Mouse (Mus musculus) E14TG2a.4 (cell line): Measurements from ENCODE around the gene Ncapd2.

Experiments
- H3K27me3 ChIP-seq: 2 replicates; pipeline ENCODE4 v1.6.1; 2014; ENCODE audit warnings: low read length, control low read depth; ENCODE audit not compliant: insufficient read depth
- H3K36me3 ChIP-seq: 2 replicates; pipeline ENCODE4 v1.6.1; 2014; ENCODE audit warnings: low read length, control low read depth; ENCODE audit not compliant: insufficient read depth
- H3K4me1 ChIP-seq: replicated peaks from 2 replicates; pipeline ENCODE4 v1.6.1; 2014; ENCODE audit warnings: low read depth, low read length, control low read depth
- H3K4me3 ChIP-seq: replicated peaks from 2 replicates; pipeline ENCODE4 v1.5.1; 2014; ENCODE audit warnings: mild to moderate bottlenecking, low read length
- H3K9me3 ChIP-seq: 2 replicates; pipeline ENCODE4 v1.6.1; 2014; ENCODE audit warnings: low read length, control low read depth
- CTCF ChIP-seq: conservative IDR thresholded peaks from 2 replicates; pipeline ENCODE4 v1.5.1; 2014; ENCODE audit warnings: low read length
- NANOG ChIP-seq: IDR thresholded peaks from 2 replicates; pipeline ENCODE4 v1.6.1; 2014; ENCODE audit warnings: borderline replicate concordance, low read length, mixed read lengths
- POU5F1 ChIP-seq: IDR thresholded peaks from 2 replicates; pipeline ENCODE4 v1.6.1; 2014; ENCODE audit warnings: low read length, borderline replicate concordance

The Ncapd2 gene

GRCm38 (mm10) chr6:125210436-125210835 lies 18.9 kb upstream of the Ncapd2 start:
- peaks cover 12% of the 10 kb centered on the region for H3K27me3 ChIP-seq

DNA sequence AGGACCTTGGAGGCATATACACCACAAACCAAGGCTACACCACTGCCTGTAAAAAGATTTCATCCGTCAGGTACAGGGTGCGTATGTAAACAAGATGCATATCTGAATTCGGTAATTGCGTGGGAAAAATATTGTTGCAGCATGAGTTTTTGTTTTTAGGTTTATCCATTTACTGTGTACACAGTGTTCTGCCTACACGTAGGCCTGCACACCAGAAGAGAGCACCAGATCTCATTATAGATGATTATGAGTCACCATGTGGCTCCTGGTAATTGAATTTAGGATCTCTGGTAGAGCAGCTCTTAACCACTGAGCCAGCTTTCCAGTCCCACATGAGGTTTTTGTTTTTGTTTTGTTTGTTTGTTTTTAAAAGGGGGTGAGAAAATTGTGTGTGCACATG lies 5.7 kb upstream of the Ncapd2 start:
- TF ChIP-seq NANOG (no peak), POU5F1 (no peak), CTCF (no peak)
- Histone ChIP-seq H3K36me3 (peaks cover 25% of the 10 kb centered on the region), H3K9me3 (no peaks in the 10 kb centered on the region), H3K27me3 (no peaks in the 10 kb centered on the region), H3K4me3 (no peak overlapping the region), H3K4me1 (peaks cover 73% of the 10 kb centered on the region)

More at GRCm38 (mm10) chr6:125210436-125210835, 18.9 kb upstream of the Ncapd2 start:
- no peaks in the 10 kb centered on the region for H3K9me3 ChIP-seq
- TF ChIP-seq CTCF: peak; percentile 37
- no peak for TF ChIP-seq POU5F1
- TF ChIP-seq NANOG: no peak
- no peaks in the 10 kb centered on the region for H3K36me3 ChIP-seq
- peaks cover 9% of the 10 kb centered on the region for H3K4me1 ChIP-seq
- H3K4me3 ChIP-seq: no peak overlapping the region

- TF ChIP-seq CTCF: no peak
- TF ChIP-seq POU5F1: no peak
- TF ChIP-seq NANOG: no peak
- H3K4me1 ChIP-seq: peaks cover 73% of the 10 kb centered on the region
- H3K9me3 ChIP-seq: no peaks in the 10 kb centered on the region
- 0 out of 2 replicates have a peak overlapping the region, but pooled peaks have one; percentile 4 for H3K4me3 ChIP-seq
- H3K27me3 ChIP-seq: no peaks in the 10 kb centered on the region
- H3K36me3 ChIP-seq: peaks cover 25% of the 10 kb centered on the region
These were observed 4.8 kb upstream of the Ncapd2 start for GRCm38 (mm10) chr6:125196301-125196700.

GRCm38 (mm10) chr6:125195541-125196075 lies 4.1 kb upstream of the Ncapd2 start:
- TF ChIP-seq CTCF: no peak
- peak; percentile 25; the same call in 1 of the 2 replicates for TF ChIP-seq NANOG
- H3K9me3 ChIP-seq: no peaks in the 10 kb centered on the region
- H3K4me3 ChIP-seq: peak overlapping the region; percentile 39
- no peaks in the 10 kb centered on the region for H3K27me3 ChIP-seq
- H3K36me3 ChIP-seq: peaks cover 25% of the 10 kb centered on the region
- H3K4me1 ChIP-seq: peaks cover 75% of the 10 kb centered on the region

- H3K27me3 ChIP-seq: no peaks in the 10 kb centered on the region
- peaks cover 67% of the 10 kb centered on the region for H3K4me1 ChIP-seq
- no peaks in the 10 kb centered on the region for H3K9me3 ChIP-seq
- peak overlapping the region; percentile 96 for H3K4me3 ChIP-seq
- TF ChIP-seq CTCF (no peak), NANOG (no peak), POU5F1 (no peak)
- peaks cover 39% of the 10 kb centered on the region for H3K36me3 ChIP-seq
These were observed 1.9 kb upstream of the Ncapd2 start for GRCm38 (mm10) chr6:125193390-125193789.

GRCm38 (mm10) chr6:125192841-125193240 lies 1.3 kb upstream of the Ncapd2 start:
- Histone ChIP-seq H3K27me3 (no peaks in the 10 kb centered on the region), H3K4me3 (peak overlapping the region; percentile 96), H3K4me1 (peaks cover 62% of the 10 kb centered on the region), H3K9me3 (no peaks in the 10 kb centered on the region), H3K36me3 (peaks cover 45% of the 10 kb centered on the region)
- no peak for TF ChIP-seq CTCF
- TF ChIP-seq POU5F1: no peak
- TF ChIP-seq NANOG: no peak

- Histone ChIP-seq H3K9me3 (no peaks in the 10 kb centered on the region), H3K27me3 (no peaks in the 10 kb centered on the region), H3K4me3 (peak overlapping the region; percentile 96), H3K4me1 (peaks cover 55% of the 10 kb centered on the region), H3K36me3 (peaks cover 51% of the 10 kb centered on the region)
- TF ChIP-seq CTCF: no peak
These were observed 664 bp upstream of the Ncapd2 start for GRCm38 (mm10) chr6:125192016-125192714.

DNA sequence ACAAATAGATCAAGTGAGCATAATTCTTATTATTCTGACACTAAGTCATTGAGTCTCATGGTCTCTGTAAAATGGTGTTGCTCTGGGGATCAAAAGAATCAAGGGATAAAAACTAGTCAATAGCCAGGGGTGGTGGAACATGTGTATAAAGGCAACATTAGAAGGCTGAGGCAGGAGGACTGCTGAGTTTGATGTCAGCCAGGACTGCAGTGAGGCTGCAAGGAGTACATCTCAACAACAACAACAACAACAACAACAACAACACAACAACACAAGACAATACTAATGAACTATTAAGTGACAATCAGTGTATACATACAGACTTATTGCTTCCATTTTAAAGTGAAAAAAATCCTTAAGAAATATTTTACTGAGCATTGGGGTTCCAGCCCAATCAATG lies 685 bp downstream of the Ncapd2 start:
- Histone ChIP-seq H3K9me3 (no peaks in the 10 kb centered on the region), H3K4me1 (peaks cover 42% of the 10 kb centered on the region), H3K27me3 (no peaks in the 10 kb centered on the region), H3K4me3 (peak overlapping the region; percentile 96), H3K36me3 (peaks cover 65% of the 10 kb centered on the region)
- no peak for TF ChIP-seq NANOG
- TF ChIP-seq CTCF: no peak
- no peak for TF ChIP-seq POU5F1

DNA sequence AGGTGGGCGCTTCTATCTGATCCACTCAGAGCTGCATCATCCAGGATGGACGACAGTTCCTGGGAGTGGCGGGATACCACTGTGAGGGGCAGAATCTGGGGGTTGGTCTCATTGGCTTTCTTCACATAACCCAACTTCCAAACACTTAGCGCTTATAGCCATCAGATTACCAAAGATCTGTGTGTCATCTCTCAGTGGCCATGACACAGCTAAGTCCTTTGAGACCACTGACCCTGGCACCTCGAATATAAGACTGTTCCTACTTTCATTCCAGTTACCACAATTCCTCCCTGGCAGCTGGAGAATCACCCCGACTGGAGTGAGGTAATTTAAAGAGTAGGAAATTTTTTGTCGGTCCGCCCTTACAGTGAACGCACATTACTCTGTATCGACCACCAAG lies 5.3 kb downstream of the Ncapd2 start:
- Histone ChIP-seq H3K4me1 (peaks cover 21% of the 10 kb centered on the region), H3K36me3 (peaks cover 86% of the 10 kb centered on the region), H3K9me3 (no peaks in the 10 kb centered on the region), H3K4me3 (no peak overlapping the region), H3K27me3 (no peaks in the 10 kb centered on the region)
- no peak for TF ChIP-seq NANOG
- TF ChIP-seq POU5F1: no peak
- no peak for TF ChIP-seq CTCF
